Mouse (Mus musculus): ENCODE data around the gene Mettl9. TPM values are rescaled to one million over a fixed set of nuclear protein-coding genes. Genes with fewer than 3 reads are reported as not detected.

Gene Mettl9
- total RNA-seq, 2 experiments from 2014 or later: 81.9 to 93.1 TPM

DNA sequence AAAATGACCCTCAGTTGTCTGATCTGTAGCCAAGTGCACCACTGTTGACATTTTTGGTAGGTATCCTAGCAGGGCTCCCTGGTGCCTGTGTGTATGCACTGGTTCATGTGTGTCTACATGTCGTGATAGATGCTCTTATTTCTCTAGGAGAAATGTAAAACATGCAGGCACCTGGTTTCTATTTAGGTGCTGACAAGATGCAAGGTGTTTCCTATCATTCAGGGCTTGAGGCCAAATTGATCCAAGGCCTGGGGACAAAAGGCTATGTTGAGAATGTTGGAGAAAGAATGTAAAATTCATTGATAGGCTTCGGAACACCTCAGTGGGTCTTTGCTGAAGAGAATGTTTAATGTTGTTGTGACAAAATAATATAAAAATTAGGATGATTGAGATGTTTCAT, 47.6 kb downstream of the Mettl9 start:
- DNase-seq (ENCODE audit: extremely low spot score in 1 of 2, low spot score in 2 of 2): no peak
- H3K27ac ChIP-seq: no peak overlapping the region
- H3K4me3 ChIP-seq: no peak overlapping the region
- intact Hi-C loops (cut with DNase I): no loop called here
- no peak for TF ChIP-seq CTCF (IDR thresholded peaks at IDR 0.05)

GRCm38 (mm10) chr7:121082949-121083513, 48.8 kb downstream of the Mettl9 start:
- TF ChIP-seq CTCF (IDR thresholded peaks at IDR 0.05): no peak
- Histone ChIP-seq H3K4me3 (no peak overlapping the region), H3K27ac (no peak overlapping the region)
- intact Hi-C loops (cut with DNase I): no loop called here
- DNase-seq (ENCODE audit: extremely low spot score in 1 of 2, low spot score in 2 of 2): no peak

GRCm38 (mm10) chr7:121084840-121085453, 50.7 kb downstream of the Mettl9 start:
- intact Hi-C loops (cut with DNase I): no loop called here
- Histone ChIP-seq H3K4me3 (no peak overlapping the region), H3K27ac (no peak overlapping the region)
- DNase-seq (ENCODE audit: extremely low spot score in 1 of 2, low spot score in 2 of 2): no peak
- no peak for TF ChIP-seq CTCF (IDR thresholded peaks at IDR 0.05)

- no peak for TF ChIP-seq CTCF (IDR thresholded peaks at IDR 0.05)
- Histone ChIP-seq H3K4me3 (no peak overlapping the region), H3K27ac (no peak overlapping the region)
- intact Hi-C loops (cut with DNase I): no loop called here
- no peak for DNase-seq (ENCODE audit: extremely low spot score in 1 of 2, low spot score in 2 of 2)
Measured at GRCm38 (mm10) chr7:121085500-121085899, 51.3 kb downstream of the Mettl9 start.

DNA sequence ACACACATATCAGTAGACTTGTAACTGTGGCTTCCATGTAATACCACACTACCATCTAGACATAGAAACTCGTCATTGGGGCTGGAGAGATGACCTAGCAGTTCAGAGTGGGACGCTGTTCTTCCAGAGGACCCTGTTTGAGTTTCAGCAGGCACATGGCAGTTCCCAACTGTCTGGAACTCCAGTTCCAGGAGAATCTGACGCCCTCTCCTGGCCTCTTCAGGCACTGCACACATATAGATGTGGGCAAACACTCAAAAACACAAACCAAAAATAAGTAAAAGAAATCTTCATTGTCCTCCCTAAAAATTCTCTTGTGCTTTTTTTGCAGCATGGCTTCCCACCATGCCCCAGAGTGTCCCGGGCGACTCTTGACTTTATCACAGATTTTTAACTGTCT, 54.5 kb downstream of the Mettl9 start:
- DNase-seq (ENCODE audit: extremely low spot score in 1 of 2, low spot score in 2 of 2): no peak
- intact Hi-C loops (cut with DNase I): no loop called here
- peak; percentile 11 for TF ChIP-seq CTCF (IDR thresholded peaks at IDR 0.05)
- Histone ChIP-seq H3K4me3 (no peak overlapping the region), H3K27ac (no peak overlapping the region)

DNA sequence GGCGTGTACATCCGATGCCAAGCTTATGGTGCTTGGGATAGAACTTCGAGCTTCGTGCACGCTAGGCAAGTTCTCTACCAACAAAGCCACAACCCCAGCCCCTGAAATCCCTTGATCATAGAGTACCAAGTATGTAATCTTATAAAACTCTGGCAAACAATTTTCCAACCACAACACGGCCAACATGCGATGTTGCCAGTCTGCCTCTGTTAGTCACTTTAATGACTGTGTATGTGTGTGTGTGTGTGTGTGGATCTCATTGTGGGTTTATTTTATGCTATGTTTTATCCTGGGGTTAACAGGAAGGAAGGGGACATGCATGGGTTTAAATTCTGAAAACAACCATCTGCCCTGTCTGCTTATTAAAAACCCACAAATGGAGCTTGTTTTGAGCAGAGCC, 56.5 kb downstream of the Mettl9 start:
- no peak for TF ChIP-seq CTCF (IDR thresholded peaks at IDR 0.05)
- no peak overlapping the region for H3K4me3 ChIP-seq
- no peak for DNase-seq (ENCODE audit: extremely low spot score in 1 of 2, low spot score in 2 of 2)
- intact Hi-C loops (cut with DNase I): no loop called here
- H3K27ac ChIP-seq: no peak overlapping the region

DNA sequence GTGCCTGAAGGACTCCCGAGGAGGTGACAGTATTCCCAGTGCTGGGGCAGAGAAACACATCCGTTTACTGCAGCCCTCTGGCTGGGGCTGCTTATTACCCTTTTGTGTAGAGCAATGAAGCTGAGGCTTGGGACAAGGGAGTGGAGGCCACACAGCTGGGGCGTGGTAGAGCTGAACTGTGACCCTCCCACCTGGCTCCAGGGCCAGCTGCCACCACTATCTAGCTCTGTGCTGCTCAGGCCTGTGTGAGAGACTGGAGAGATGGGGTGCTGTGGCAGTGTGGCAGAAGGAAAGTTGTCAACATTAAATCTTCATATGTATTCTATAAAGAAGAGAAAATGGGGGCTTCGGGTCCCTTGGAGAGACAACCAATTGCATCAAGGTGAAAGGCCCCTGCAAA, 58.8 kb downstream of the Mettl9 start:
- no peak for DNase-seq (ENCODE audit: extremely low spot score in 1 of 2, low spot score in 2 of 2)
- intact Hi-C loops (cut with DNase I): no loop called here
- Histone ChIP-seq H3K27ac (no peak overlapping the region), H3K4me3 (no peak overlapping the region)
- no peak for TF ChIP-seq CTCF (IDR thresholded peaks at IDR 0.05)

DNA sequence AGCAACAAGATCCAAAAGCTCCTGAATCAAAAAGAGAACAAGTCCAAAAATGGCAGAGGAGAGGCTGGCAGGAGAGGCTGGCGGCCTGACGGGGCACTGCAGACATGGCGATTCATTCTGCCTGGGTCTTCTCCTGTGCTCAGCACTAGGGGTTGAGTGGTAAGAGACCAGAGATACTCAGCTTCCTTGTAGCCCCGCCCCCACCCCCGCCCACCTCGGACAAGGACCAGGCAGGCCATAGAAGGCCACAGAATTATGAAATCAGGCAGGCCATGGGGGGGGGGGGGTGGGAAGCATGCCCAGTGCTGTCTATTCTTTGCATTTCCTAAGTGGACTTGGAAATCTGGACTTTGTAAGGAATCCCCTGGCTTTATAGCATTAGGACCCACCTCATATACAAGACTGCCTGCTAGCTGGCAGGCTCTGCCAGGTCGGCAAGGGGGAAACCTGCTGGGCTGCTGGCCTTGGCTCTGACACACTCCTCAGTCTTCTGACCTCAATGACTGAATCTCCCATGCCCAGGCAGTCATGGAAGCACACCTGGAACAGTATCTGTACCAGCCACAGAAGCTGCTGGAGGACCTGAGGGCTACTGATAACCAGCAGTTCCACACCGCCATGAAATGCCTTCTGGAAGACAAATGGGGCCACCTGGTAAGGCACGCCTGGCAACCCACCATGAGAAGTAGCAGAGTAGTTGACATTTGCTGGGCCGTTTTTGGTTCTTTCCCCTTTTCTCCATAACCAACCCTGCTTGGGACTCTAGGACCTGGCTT, 64.6 kb downstream of the Mettl9 start:
- no peak for DNase-seq (ENCODE audit: extremely low spot score in 1 of 2, low spot score in 2 of 2)
- intact Hi-C loops (cut with DNase I): no loop called here
- TF ChIP-seq CTCF (IDR thresholded peaks at IDR 0.05): no peak
- no peak overlapping the region for H3K27ac ChIP-seq
- H3K4me3 ChIP-seq: no peak overlapping the region

DNA sequence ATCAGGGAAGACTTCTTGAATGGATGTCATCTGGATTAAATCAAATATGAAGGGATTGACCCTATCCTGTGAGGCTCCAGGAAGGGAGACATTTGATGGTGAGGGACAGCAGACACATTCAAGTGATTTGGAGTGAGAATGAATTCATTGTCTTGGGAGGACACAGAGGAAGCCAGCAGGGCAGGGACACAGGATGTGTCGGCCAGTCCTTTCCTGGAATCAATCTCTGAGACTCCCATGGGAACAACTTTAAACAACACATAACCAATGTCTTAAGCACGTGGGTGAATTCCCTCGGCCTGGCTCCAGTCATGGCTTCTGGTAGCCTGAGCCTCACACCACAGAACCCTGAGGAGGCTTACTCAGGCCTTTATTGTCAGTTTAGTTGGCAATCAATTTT, 73.6 kb downstream of the Mettl9 start:
- H3K4me3 ChIP-seq: no peak overlapping the region
- TF ChIP-seq CTCF (IDR thresholded peaks at IDR 0.05): no peak
- intact Hi-C loops (cut with DNase I): no loop called here
- no peak for DNase-seq (ENCODE audit: extremely low spot score in 1 of 2, low spot score in 2 of 2)
- H3K27ac ChIP-seq: no peak overlapping the region

DNA sequence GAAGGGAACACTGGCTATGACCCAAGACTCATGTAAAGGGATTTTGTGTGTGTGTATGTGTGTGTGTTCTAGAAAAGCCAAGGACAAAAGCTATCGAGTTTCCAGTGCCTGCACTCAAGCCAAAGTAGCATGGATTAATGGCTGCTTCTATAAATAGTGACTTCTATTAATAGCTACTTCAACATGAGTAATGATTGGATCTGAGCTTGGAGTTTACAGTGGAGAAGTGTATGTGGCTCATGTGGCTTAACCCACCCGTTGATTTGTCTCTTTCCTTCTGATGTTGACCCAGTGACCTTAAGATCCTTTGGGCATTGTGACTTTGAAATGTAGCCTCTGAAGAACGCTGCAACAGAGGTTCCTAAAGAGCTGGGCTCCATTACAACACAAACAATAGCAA, 77.1 kb downstream of the Mettl9 start:
- DNase-seq (ENCODE audit: extremely low spot score in 1 of 2, low spot score in 2 of 2): no peak
- no peak for TF ChIP-seq CTCF (IDR thresholded peaks at IDR 0.05)
- Histone ChIP-seq H3K27ac (no peak overlapping the region), H3K4me3 (no peak overlapping the region)
- intact Hi-C loops (cut with DNase I): no loop called here

- intact Hi-C loops (cut with DNase I): no loop called here
- Histone ChIP-seq H3K4me3 (no peak overlapping the region), H3K27ac (no peak overlapping the region)
- TF ChIP-seq CTCF (IDR thresholded peaks at IDR 0.05): no peak
- no peak for DNase-seq (ENCODE audit: extremely low spot score in 1 of 2, low spot score in 2 of 2)
Measured at GRCm38 (mm10) chr7:121111762-121112161, 77.5 kb downstream of the Mettl9 start.

GRCm38 (mm10) chr7:121120143-121120818, 86.0 kb downstream of the Mettl9 start:
- peak; percentile 93 for TF ChIP-seq CTCF (IDR thresholded peaks at IDR 0.05)
- peak; percentile 81 to 85 for DNase-seq (ENCODE audit: extremely low spot score in 1 of 2, low spot score in 2 of 2)
- Histone ChIP-seq H3K27ac (no peak overlapping the region), H3K4me3 (no peak overlapping the region)
- intact Hi-C loops (cut with DNase I): loop anchor here (1.0 to 10.0 kb wide), 4 partner anchors 42 to 485 kb away; partner anchors contain the start of gene Uqcrc2

Other genes with a start within 250 kb of the Mettl9 start
- under 1 TPM in 1 of 2 experiments, not detected in 1; 0.27 TPM for gene Gm5737, start 222.1 kb upstream of the Mettl9 start, total RNA-seq (2021)
- gene Eef2k, start 191.6 kb upstream of the Mettl9 start, total RNA-seq (2021): 10 to 100 TPM; 34.1 to 34.4 TPM
- 10 to 100 TPM; 26.4 to 27.8 TPM for gene Polr3e, start 116.7 kb upstream of the Mettl9 start, total RNA-seq (2021)
- 1 to 10 TPM; 9.5 to 9.8 TPM for gene Cdr2, start 52.1 kb upstream of the Mettl9 start, total RNA-seq (2021)
- under 1 TPM; 0.44 to 0.86 TPM for gene Mfsd13b, start 51.9 kb upstream of the Mettl9 start, total RNA-seq (2021)
- gene Igsf6, start 40.1 kb downstream of the Mettl9 start, total RNA-seq (2021): under 1 TPM; 0.21 to 0.32 TPM
- gene Otoa, start 47.2 kb downstream of the Mettl9 start, total RNA-seq (2021): under 1 TPM; 0.18 to 0.37 TPM